In the genomic region with DNA sequence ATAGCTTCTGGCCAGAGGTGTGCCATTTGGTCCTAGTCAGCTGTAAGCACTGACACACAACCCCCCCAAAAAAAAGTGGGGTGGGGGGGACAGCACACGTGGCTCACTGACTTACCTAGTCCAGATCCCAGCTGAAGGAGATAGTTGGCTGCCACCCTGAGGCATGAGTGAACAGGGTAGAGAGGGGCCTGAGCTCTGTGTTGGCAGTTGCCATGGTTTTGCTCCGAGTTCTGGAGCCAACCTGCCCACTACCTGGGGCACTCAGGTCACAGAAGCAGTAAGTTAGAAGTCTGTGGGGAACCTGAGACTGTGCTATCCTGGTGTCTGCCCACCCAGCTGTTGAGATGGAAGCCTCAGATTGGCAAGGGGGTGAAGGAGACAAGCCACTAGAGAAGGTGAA, we compare ENCODE assay signal across 14 mouse cellular contexts. TPM values are rescaled to one million over a fixed set of nuclear protein-coding genes. Genes with fewer than 3 reads are reported as not detected.
DNase-seq lines count a peak whose midpoint lies in the region; ATAC-seq and TF ChIP-seq lines count a peak whose summit lies in the region.
"Had no signal": no experiment of that assay in that cellular context is flagged by ENCODE, and none has a peak within 500 bp of the region (broad histone marks: within the 10 kb centered on the region; RNA-seq: fewer than 3 reads in every experiment).

No protein-coding gene starts in this region.

- H3K36me3 ChIP-seq in hindbrain, embryonic 10.5 days: no peaks in the 10 kb centered on the region
- no peaks in the 10 kb centered on the region for H3K36me3 ChIP-seq in hindbrain, postnatal 0 days (ENCODE audit: insufficient read depth, low read length)
- no peaks in the 10 kb centered on the region for H3K36me3 ChIP-seq in lung, embryonic 15.5 days
- no peaks in the 10 kb centered on the region for H3K36me3 ChIP-seq in myocyte (ENCODE audit: control insufficient read depth, insufficient read depth)
- H3K36me3 ChIP-seq: limb, embryonic 15.5 days had no signal

- ATAC-seq in hindbrain, postnatal 0 days: no peak
- no peak for ATAC-seq in lung, embryonic 15.5 days (ENCODE audit: borderline replicate concordance, extremely low read depth, low FRiP score, low TSS enrichment)
- peak; percentile 15; the same call in 1 of the 2 replicates for ATAC-seq in erythroblast, adult 5-6 weeks (replicated peaks; ENCODE audit: low FRiP score, poor library complexity, severe bottlenecking)

- no peak overlapping the region for H3ac ChIP-seq in myocyte (ENCODE audit: control insufficient read depth, insufficient read length)

- H3K4me3 ChIP-seq in hindbrain, embryonic 10.5 days: no peak overlapping the region
- no peak overlapping the region for H3K4me3 ChIP-seq in hindbrain, postnatal 0 days (ENCODE audit: low read length)
- no peak overlapping the region; the same call in 1 of the 2 replicates for H3K4me3 ChIP-seq in lung, embryonic 15.5 days
- H3K4me3 ChIP-seq in myocyte: no peak overlapping the region

- no peak for TF ChIP-seq CTCF in hindbrain, postnatal 0 days (IDR thresholded peaks at IDR 0.05; ENCODE audit: low read depth)

- no peaks in the 10 kb centered on the region; the same call in 1 of the 2 replicates for H3K27me3 ChIP-seq in hindbrain, embryonic 10.5 days (ENCODE audit: insufficient read depth, poor library complexity, severe bottlenecking)
- no peaks in the 10 kb centered on the region for H3K27me3 ChIP-seq in hindbrain, postnatal 0 days (ENCODE audit: insufficient read depth, low read length)
- no peaks in the 10 kb centered on the region for H3K27me3 ChIP-seq in lung, embryonic 15.5 days
- H3K27me3 ChIP-seq in myocyte (ENCODE audit: control insufficient read depth, insufficient read depth, insufficient read length): no peaks in the 10 kb centered on the region
- H3K27me3 ChIP-seq: limb, embryonic 15.5 days had no signal

- no peak overlapping the region for H3K4me2 ChIP-seq in hindbrain, postnatal 0 days (ENCODE audit: low read depth, low read length)
- H3K4me2 ChIP-seq in lung, embryonic 15.5 days: peak overlapping the region; percentile 55; the same call in 1 of the 2 replicates
- peak overlapping the region; percentile 84 for H3K4me2 ChIP-seq in myocyte (ENCODE audit: low read depth)

- no peak for DNase-seq in hindbrain, embryonic 10.5 days (ENCODE audit: low spot score)
- no peak for DNase-seq in hindbrain, postnatal 0 days (ENCODE audit: low spot score)
- no peak for DNase-seq in lung, postnatal 14 days
- no peak for DNase-seq in adrenal gland, adult 8-10 months
- no peak for DNase-seq in frontal cortex, postnatal 36 days (ENCODE audit: low spot score in 2 of 2)
- DNase-seq: cerebellum, postnatal 10 days; right cerebral cortex, postnatal 14 days had no signal

- 49% methylated on average over 2 of the region's 2 CpGs for WGBS in hindbrain, embryonic 10.5 days
- WGBS in hindbrain, postnatal 0 days: 46% methylated on average over 2 of the region's 2 CpGs
- 33% methylated on average over 2 of the region's 2 CpGs for WGBS in lung, embryonic 15.5 days

- H3K79me2 ChIP-seq in myocyte (ENCODE audit: control insufficient read depth, insufficient read depth): no peaks in the 10 kb centered on the region

- no peak for TF ChIP-seq POLR2A in myocyte (IDR thresholded peaks at IDR 0.05; ENCODE audit: insufficient read length, low read depth)

- H3K4me1 ChIP-seq in hindbrain, embryonic 10.5 days (replicated peaks): peaks cover 11% of the 10 kb centered on the region; the same call in 1 of the 2 replicates
- no peaks in the 10 kb centered on the region for H3K4me1 ChIP-seq in hindbrain, postnatal 0 days (ENCODE audit: insufficient read depth, low read length)
- no peaks in the 10 kb centered on the region; the same call in 1 of the 2 replicates for H3K4me1 ChIP-seq in lung, embryonic 15.5 days
- H3K4me1 ChIP-seq: limb, embryonic 15.5 days had no signal

- H3K9ac ChIP-seq in hindbrain, postnatal 0 days (replicated peaks; ENCODE audit: low read length): no peak overlapping the region
- H3K9ac ChIP-seq in lung, embryonic 15.5 days: no peak overlapping the region

- H3K27ac ChIP-seq in hindbrain, embryonic 10.5 days: peak overlapping the region; percentile 80; the same call in 1 of the 2 replicates
- no peak overlapping the region for H3K27ac ChIP-seq in hindbrain, postnatal 0 days
- 0 out of 2 replicates have a peak overlapping the region, but pooled peaks have one; percentile 29 for H3K27ac ChIP-seq in lung, embryonic 15.5 days
- H3K27ac ChIP-seq: limb, embryonic 15.5 days had no signal

- H3K9me3 ChIP-seq in hindbrain, embryonic 10.5 days: no peaks in the 10 kb centered on the region
- H3K9me3 ChIP-seq in hindbrain, postnatal 0 days (ENCODE audit: low read length): no peaks in the 10 kb centered on the region
- H3K9me3 ChIP-seq in lung, embryonic 15.5 days: no peaks in the 10 kb centered on the region
- H3K9me3 ChIP-seq: limb, embryonic 15.5 days had no signal

TF ChIP-seq in myocyte, 11 proteins besides CTCF, POLR2A, EP300 and RAD21:
- no peak for TF ChIP-seq MAX (IDR thresholded peaks at IDR 0.05; ENCODE audit: low read depth)
- TF ChIP-seq TCF12 (IDR thresholded peaks at IDR 0.05; ENCODE audit: insufficient read depth, poor library complexity, severe bottlenecking): no peak
- no peak for TF ChIP-seq USF1 (IDR thresholded peaks at IDR 0.05; ENCODE audit: low read depth)
- TF ChIP-seq MYOG (IDR thresholded peaks at IDR 0.05; ENCODE audit: control insufficient read depth in 1 of 3, insufficient read depth in 1 of 3, insufficient read length in 2 of 3, low read depth in 2 of 3): no peak
- no peak for TF ChIP-seq CEBPB (IDR thresholded peaks at IDR 0.05; ENCODE audit: insufficient read depth, poor library complexity, severe bottlenecking)

RNA-seq across cellular contexts. Expression of gene 1700125H20Rik, which starts 0.6 kb away (rescaled TPM):
- 0.24 TPM in 1 of 2 replicates, not detected in the other for polyA plus RNA-seq in hindbrain, embryonic 10.5 days (2016; fragmentation: Nextera tagmentation; extraction: Ambion mirVana)
- not detected in 2 replicates for total RNA-seq in hindbrain, postnatal 0 days (2014; rRNA removed)
- 1.2 and 1.9 TPM in 2 replicates for polyA plus RNA-seq in hindbrain, postnatal 0 days (2015; fragmentation: Nextera tagmentation; extraction: Ambion mirVana)
- 0.22 TPM in 1 of 2 replicates, not detected in the other for polyA plus RNA-seq in lung, embryonic 15.5 days (2015; fragmentation: Nextera tagmentation; extraction: Ambion mirVana)
- not detected in 2 replicates for total RNA-seq in erythroblast, adult 5-6 weeks (2015; ENCODE audit: low replicate concordance)
- total RNA-seq in erythroblast, adult 5-6 weeks (2017; ENCODE audit: low replicate concordance): not detected in 2 replicates
- polyA plus RNA-seq in myocyte (2012; fragmentation: generic; extraction: Trizol): not detected
- total RNA-seq in adrenal gland, adult 8-10 months (2022): 1 to 10 TPM in 2 of 4 experiments, under 1 TPM in 1, not detected in 1; 0.32 to 3.8 (median 2.4) TPM
- total RNA-seq: gastrocnemius, adult 18-20 months had no signal
- polyA plus RNA-seq: heart, embryonic 11.5 days; urinary bladder, adult 2 months had no signal

RNA-seq across cellular contexts. Expression of gene Usp32, which starts 30.9 kb away (rescaled TPM):
- 4.3 and 4.6 TPM in 2 replicates for polyA plus RNA-seq in hindbrain, embryonic 10.5 days (2016; fragmentation: Nextera tagmentation; extraction: Ambion mirVana)
- total RNA-seq in hindbrain, postnatal 0 days (2014; rRNA removed): 33.3 and 41.3 TPM in 2 replicates
- polyA plus RNA-seq in hindbrain, postnatal 0 days (2015; fragmentation: Nextera tagmentation; extraction: Ambion mirVana): 9.9 and 10.0 TPM in 2 replicates
- 3.2 and 3.4 TPM in 2 replicates for polyA plus RNA-seq in lung, embryonic 15.5 days (2015; fragmentation: Nextera tagmentation; extraction: Ambion mirVana)
- 351 and 367 TPM in 2 replicates for total RNA-seq in erythroblast, adult 5-6 weeks (2015; ENCODE audit: low replicate concordance)
- total RNA-seq in erythroblast, adult 5-6 weeks (2017; ENCODE audit: low replicate concordance): 512 and 717 TPM in 2 replicates
- 4.5 TPM for polyA plus RNA-seq in myocyte (2012; fragmentation: generic; extraction: Trizol)
- 10 to 100 TPM; 43.6 to 53.1 (median 51.9) TPM for total RNA-seq in adrenal gland, adult 8-10 months (2022)
